ENCODE assay signal across 8 mouse cellular contexts in genomic region chr13:113046211-113046883, GRCm38 (mm10). TPM values are rescaled to one million over a fixed set of nuclear protein-coding genes. Genes with fewer than 3 reads are reported as not detected.
DNase-seq lines count a peak whose midpoint lies in the region; ATAC-seq and TF ChIP-seq lines count a peak whose summit lies in the region.

Gene Gpx8 (minus strand): TSS chr13:113046410.

- no peaks in the 10 kb centered on the region for H3K9me3 ChIP-seq in forebrain, embryonic 13.5 days (replicated peaks)
- no peaks in the 10 kb centered on the region for H3K9me3 ChIP-seq in lung, embryonic 14.5 days (ENCODE audit: low read depth, low read length)

- H3K4me1 ChIP-seq in forebrain, embryonic 13.5 days = 0 out of 2 replicates have a peak, but pooled peaks cover 5% of the 10 kb centered on the region
- no peaks in the 10 kb centered on the region for H3K4me1 ChIP-seq in lung, embryonic 14.5 days (ENCODE audit: insufficient read depth)
- 0 out of 2 replicates have a peak, but pooled peaks cover 2% of the 10 kb centered on the region for H3K4me1 ChIP-seq in olfactory bulb, adult 2 months (ENCODE audit: control insufficient read depth, insufficient read depth, low read length)

- ATAC-seq in forebrain, embryonic 13.5 days = peak; percentile 85
- peak; percentile 94 for ATAC-seq in lung, embryonic 14.5 days (ENCODE audit: insufficient read depth)

- H3K36me3 ChIP-seq in forebrain, embryonic 13.5 days (ENCODE audit: poor library complexity, severe bottlenecking) = peaks cover 6% of the 10 kb centered on the region; the same call in 1 of the 2 replicates
- peaks cover 17% of the 10 kb centered on the region for H3K36me3 ChIP-seq in lung, embryonic 14.5 days (ENCODE audit: insufficient read depth)

- peak within 1 kb of the TSS; percentile 42 for H3K4me3 ChIP-seq in forebrain, embryonic 13.5 days
- peak within 1 kb of the TSS; percentile 62 for H3K4me3 ChIP-seq in lung, embryonic 14.5 days (ENCODE audit: low read depth, low read length)
- peak within 1 kb of the TSS; percentile 48 for H3K4me3 ChIP-seq in olfactory bulb, adult 2 months (ENCODE audit: insufficient read depth, low read depth, low read length)

- intact Hi-C loops in heart, postnatal 14 days (cut with DNase I) = loop anchor here (5.0 to 10.0 kb wide), 4 partner anchors 91 to 618 kb away; partner anchors contain the start of genes Hspb3 and Snx18

- H3K9ac ChIP-seq in forebrain, embryonic 13.5 days = peak within 1 kb of the TSS; percentile 40
- peak within 1 kb of the TSS; percentile 78 for H3K9ac ChIP-seq in lung, embryonic 14.5 days

- peak; percentile 49 for DNase-seq in CD4-positive helper T cell, adult 2 months (ENCODE audit: low read depth, low spot score)
- peak; percentile 35 to 43 for DNase-seq in adrenal gland, adult 18-20 months (ENCODE audit: low spot score in 2 of 2)
- DNase-seq in heart, postnatal 14 days = peak; percentile 49 to 72
- DNase-seq in kidney, postnatal 4 days = peak; percentile 77 to 85
- peak; percentile 93 for DNase-seq in lung, embryonic 14.5 days
- DNase-seq in urinary bladder, postnatal 25 days (ENCODE audit: low spot score) = peak; percentile 50

- no peak for TF ChIP-seq POLR2A in olfactory bulb, adult 2 months (IDR thresholded peaks at IDR 0.05; ENCODE audit: insufficient read depth, low read depth, low read length)

- no peaks in the 10 kb centered on the region for H3K27me3 ChIP-seq in forebrain, embryonic 13.5 days
- H3K27me3 ChIP-seq in lung, embryonic 14.5 days (ENCODE audit: insufficient read depth, low read length) = no peaks in the 10 kb centered on the region

- no peak within 1 kb of the TSS for H3K27ac ChIP-seq in forebrain, embryonic 13.5 days
- H3K27ac ChIP-seq in lung, embryonic 14.5 days (ENCODE audit: low read depth) = peak within 1 kb of the TSS; percentile 93
- 0 out of 2 replicates have a peak within 1 kb of the TSS, but pooled peaks have one; percentile 20 for H3K27ac ChIP-seq in olfactory bulb, adult 2 months (ENCODE audit: insufficient read depth, low read depth, low read length)

- H3K4me2 ChIP-seq in forebrain, embryonic 13.5 days = peak within 1 kb of the TSS; percentile 65
- H3K4me2 ChIP-seq in lung, embryonic 14.5 days = peak within 1 kb of the TSS; percentile 57

- peak; percentile 64 for TF ChIP-seq CTCF in lung, embryonic 14.5 days (IDR thresholded peaks at IDR 0.05; ENCODE audit: low read depth)
- TF ChIP-seq CTCF in olfactory bulb, adult 2 months (IDR thresholded peaks at IDR 0.05; ENCODE audit: insufficient read depth, low read depth, low read length) = no peak

- 6% methylated on average over 21 of the region's 21 CpGs for WGBS in forebrain, embryonic 13.5 days
- WGBS in lung, embryonic 14.5 days = 3% methylated on average over 21 of the region's 21 CpGs
- WGBS in olfactory bulb, adult 2 months = 3% methylated on average over 21 of the region's 21 CpGs

RNA-seq across cellular contexts. Expression of gene Gpx8, which starts in this region (rescaled TPM):
- total RNA-seq in adrenal gland, adult 18-20 months (2021) = 10 to 100 TPM; 80.7 to 85.7 TPM
- polyA plus RNA-seq in forebrain, embryonic 13.5 days (2015; fragmentation: Nextera tagmentation; extraction: Ambion mirVana) = 62.8 and 63.5 TPM in 2 replicates
- 10 to 100 TPM; 36.1 to 41.0 TPM for total RNA-seq in heart, postnatal 14 days (2021)
- polyA plus RNA-seq in lung, embryonic 14.5 days (2014; fragmentation: Nextera tagmentation; extraction: Ambion mirVana) = 159 and 170 TPM in 2 replicates
- polyA plus RNA-seq in olfactory bulb, adult 2 months (2012; ENCODE audit: insufficient read depth, insufficient read length, low replicate concordance, missing spikeins) = not detected in 2 replicates

Comparison
In these comparisons a context has a peak if more than half of its experiments do, and no peak if none do; other contexts are left out.
1. DNase-seq: peak in every context shown above with its lines; median percentile 93 in lung, embryonic 14.5 days; 81 in kidney, postnatal 4 days; 60 in heart, postnatal 14 days; 50 in urinary bladder, postnatal 25 days; 49 in CD4-positive helper T cell, adult 2 months; 39 in adrenal gland, adult 18-20 months.